Mouse (Mus musculus) ES-Bruce4 (cell line): ENCODE results near the gene Ptger4.

Source experiments
- CTCF ChIP-seq: IDR thresholded peaks from one replicate; pipeline ENCODE4 v1.8.1; 2011; ENCODE audit warnings: low read depth, low read length
- EP300 ChIP-seq: IDR thresholded peaks from 2 replicates; pipeline ENCODE4 v1.6.1; 2011; ENCODE audit warnings: low read depth, low read length; ENCODE audit not compliant: insufficient read depth
- POLR2A ChIP-seq: IDR thresholded peaks from one replicate; pipeline ENCODE4 v1.8.1; 2011; ENCODE audit warnings: low read length; ENCODE audit not compliant: insufficient read depth

- TF ChIP-seq CTCF (no peak), POLR2A (no peak), EP300 (no peak)
Observed at GRCm38 (mm10) chr15:5287072-5287471, 43.1 kb upstream of the Ptger4 start.
